Mouse (Mus musculus) gastrocnemius, adult 18-20 months (tissue): ENCODE results near the gene Slc25a29. TPM values are rescaled to one million over a fixed set of nuclear protein-coding genes. Genes with fewer than 3 reads are reported as not detected.
A peak's percentile ranks its signal among the peaks of the same experiment; 100 is the strongest.

Experiments
- DNase-seq: peaks from one replicate; pipeline ENCODE4 v3.0.0; 2021; ENCODE audit warnings: low spot score
- total RNA-seq, 2 experiments: library from RNA; stranded (reverse); gene quantifications; 2 replicates each; pipeline ENCODE4 v1.2.3; 2021

Gene Slc25a29
- total RNA-seq, 2 experiments from 2014 or later = 9.3 to 9.4 TPM

GRCm38 (mm10) chr12:108834786-108835185 lies 897 bp downstream of the Slc25a29 start:
- peak; percentile 21 for DNase-seq

GRCm38 (mm10) chr12:108834337-108834736 lies 1.3 kb downstream of the Slc25a29 start:
- DNase-seq = no peak

GRCm38 (mm10) chr12:108833408-108833807 lies 2.3 kb downstream of the Slc25a29 start:
- DNase-seq = no peak

GRCm38 (mm10) chr12:108832851-108833250 lies 2.8 kb downstream of the Slc25a29 start:
- DNase-seq = peak; percentile 41

GRCm38 (mm10) chr12:108831966-108832643 lies 3.6 kb downstream of the Slc25a29 start:
- peak; percentile 69 for DNase-seq

- no peak for DNase-seq
Observed at GRCm38 (mm10) chr12:108830358-108830757, 5.3 kb downstream of the Slc25a29 start.

- DNase-seq = no peak
Observed at GRCm38 (mm10) chr12:108829636-108830035, 6.0 kb downstream of the Slc25a29 start.

- peak; percentile 50 for DNase-seq
Observed at GRCm38 (mm10) chr12:108827641-108828040, 8.0 kb downstream of the Slc25a29 start.

- no peak for DNase-seq
Observed at GRCm38 (mm10) chr12:108826958-108827535, 8.6 kb downstream of the Slc25a29 start.

- no peak for DNase-seq
Observed at GRCm38 (mm10) chr12:108826282-108826957, 9.3 kb downstream of the Slc25a29 start.

- no peak for DNase-seq
Observed at GRCm38 (mm10) chr12:108825561-108826224, 10.0 kb downstream of the Slc25a29 start.

- peak; percentile 37 for DNase-seq
Observed at GRCm38 (mm10) chr12:108824225-108824874, 11.3 kb downstream of the Slc25a29 start.

- DNase-seq = no peak
Observed at GRCm38 (mm10) chr12:108823036-108823435, 12.6 kb downstream of the Slc25a29 start.

GRCm38 (mm10) chr12:108820461-108820860 lies 15.2 kb downstream of the Slc25a29 start:
- DNase-seq = no peak

- no peak for DNase-seq
Observed at GRCm38 (mm10) chr12:108816569-108816968, 19.1 kb downstream of the Slc25a29 start.

GRCm38 (mm10) chr12:108814470-108814869 lies 21.2 kb downstream of the Slc25a29 start:
- DNase-seq = no peak

GRCm38 (mm10) chr12:108812463-108812862 lies 23.2 kb downstream of the Slc25a29 start:
- no peak for DNase-seq

- DNase-seq = peak; percentile 60
Observed at GRCm38 (mm10) chr12:108811133-108811532, 24.6 kb downstream of the Slc25a29 start.

- DNase-seq = no peak
Observed at GRCm38 (mm10) chr12:108810309-108810708, 25.4 kb downstream of the Slc25a29 start.

- DNase-seq = no peak
Observed at GRCm38 (mm10) chr12:108809771-108810170, 25.9 kb downstream of the Slc25a29 start.

GRCm38 (mm10) chr12:108808465-108808864 lies 27.2 kb downstream of the Slc25a29 start:
- DNase-seq = no peak

GRCm38 (mm10) chr12:108804388-108804787 lies 31.3 kb downstream of the Slc25a29 start:
- DNase-seq = no peak
